In genomic region chr7:95324939-95325338, GRCm38 (mm10) we compare ENCODE assay signal across 19 mouse cellular contexts.
DNase-seq lines count a peak whose midpoint lies in the region; ATAC-seq and TF ChIP-seq lines count a peak whose summit lies in the region.
"Had no signal": no experiment of that assay in that cellular context is flagged by ENCODE, and none has a peak within 500 bp of the region (broad histone marks: within the 10 kb centered on the region; RNA-seq: fewer than 3 reads in every experiment).

No protein-coding gene starts in this region.

- intact Hi-C loops in heart, postnatal 14 days (cut with DNase I), result no loop called here

- TF ChIP-seq CTCF in brain, embryonic 14.5 days (IDR thresholded peaks at IDR 0.05; ENCODE audit: borderline replicate concordance, extremely low read depth, insufficient read depth, insufficient read length), result no peak
- TF ChIP-seq CTCF in midbrain, postnatal 0 days (IDR thresholded peaks at IDR 0.05), result no peak

- TF ChIP-seq POLR2A in brain, embryonic 14.5 days (IDR thresholded peaks at IDR 0.05; ENCODE audit: borderline replicate concordance, extremely low read depth, insufficient read depth, insufficient read length, poor library complexity, severe bottlenecking), result no peak

- no peak overlapping the region for H3K4me3 ChIP-seq in midbrain, embryonic 11.5 days (ENCODE audit: low read depth, low read length)
- H3K4me3 ChIP-seq in midbrain, embryonic 13.5 days (replicated peaks), result no peak overlapping the region
- no peak overlapping the region for H3K4me3 ChIP-seq in midbrain, embryonic 15.5 days
- no peak overlapping the region for H3K4me3 ChIP-seq in midbrain, postnatal 0 days (ENCODE audit: low read depth, low read length)
- H3K4me3 ChIP-seq in liver, embryonic 12.5 days, result no peak overlapping the region
- H3K4me3 ChIP-seq: embryonic facial prominence, embryonic 10.5 days; embryonic facial prominence, embryonic 12.5 days; forebrain, embryonic 15.5 days had no signal

- H3K36me3 ChIP-seq in midbrain, embryonic 11.5 days (ENCODE audit: control insufficient read depth, insufficient read depth, low read length), result no peaks in the 10 kb centered on the region
- no peaks in the 10 kb centered on the region for H3K36me3 ChIP-seq in midbrain, embryonic 13.5 days
- H3K36me3 ChIP-seq in midbrain, embryonic 15.5 days (replicated peaks), result no peaks in the 10 kb centered on the region
- no peaks in the 10 kb centered on the region for H3K36me3 ChIP-seq in midbrain, postnatal 0 days (ENCODE audit: insufficient read depth, low read length)
- no peaks in the 10 kb centered on the region for H3K36me3 ChIP-seq in liver, embryonic 12.5 days
- H3K36me3 ChIP-seq: embryonic facial prominence, embryonic 10.5 days; embryonic facial prominence, embryonic 12.5 days; forebrain, embryonic 15.5 days had no signal

- H3K27me3 ChIP-seq in midbrain, embryonic 11.5 days (ENCODE audit: control insufficient read depth, insufficient read depth, low read length), result no peaks in the 10 kb centered on the region
- no peaks in the 10 kb centered on the region for H3K27me3 ChIP-seq in midbrain, embryonic 13.5 days
- H3K27me3 ChIP-seq in midbrain, embryonic 15.5 days (replicated peaks), result no peaks in the 10 kb centered on the region
- H3K27me3 ChIP-seq in midbrain, postnatal 0 days (ENCODE audit: insufficient read depth, low read length), result no peaks in the 10 kb centered on the region
- H3K27me3 ChIP-seq in liver, embryonic 12.5 days (replicated peaks), result no peaks in the 10 kb centered on the region
- H3K27me3 ChIP-seq: embryonic facial prominence, embryonic 12.5 days; forebrain, embryonic 15.5 days had no signal

- WGBS in midbrain, embryonic 11.5 days, result 92% methylated on average over 3 of the region's 3 CpGs
- 92% methylated on average over 3 of the region's 3 CpGs for WGBS in midbrain, embryonic 13.5 days
- WGBS in midbrain, embryonic 15.5 days, result 78% methylated on average over 3 of the region's 3 CpGs
- WGBS in midbrain, postnatal 0 days, result 71% methylated on average over 3 of the region's 3 CpGs
- 79% methylated on average over 3 of the region's 3 CpGs for WGBS in liver, embryonic 12.5 days (ENCODE audit: insufficient replicate concordance)

- H3K27ac ChIP-seq in midbrain, embryonic 11.5 days (ENCODE audit: low read depth, low read length), result no peak overlapping the region
- H3K27ac ChIP-seq in midbrain, embryonic 13.5 days, result no peak overlapping the region
- no peak overlapping the region for H3K27ac ChIP-seq in midbrain, embryonic 15.5 days
- H3K27ac ChIP-seq in midbrain, postnatal 0 days (ENCODE audit: low read depth, low read length), result no peak overlapping the region
- H3K27ac ChIP-seq in liver, embryonic 12.5 days, result no peak overlapping the region
- H3K27ac ChIP-seq: embryonic facial prominence, embryonic 10.5 days; embryonic facial prominence, embryonic 12.5 days; forebrain, embryonic 15.5 days had no signal

- no peaks in the 10 kb centered on the region for H3K4me1 ChIP-seq in midbrain, embryonic 11.5 days (ENCODE audit: control insufficient read depth, insufficient read depth, low read length)
- H3K4me1 ChIP-seq in midbrain, embryonic 13.5 days (replicated peaks), result no peaks in the 10 kb centered on the region
- H3K4me1 ChIP-seq in midbrain, embryonic 15.5 days, result no peaks in the 10 kb centered on the region
- no peaks in the 10 kb centered on the region for H3K4me1 ChIP-seq in midbrain, postnatal 0 days (ENCODE audit: insufficient read depth, low read length)
- no peaks in the 10 kb centered on the region for H3K4me1 ChIP-seq in liver, embryonic 12.5 days
- H3K4me1 ChIP-seq: embryonic facial prominence, embryonic 10.5 days; embryonic facial prominence, embryonic 12.5 days; forebrain, embryonic 15.5 days had no signal

- no peaks in the 10 kb centered on the region for H3K9me3 ChIP-seq in midbrain, embryonic 11.5 days (ENCODE audit: control insufficient read depth, low read length)
- H3K9me3 ChIP-seq in midbrain, embryonic 13.5 days, result no peaks in the 10 kb centered on the region
- no peaks in the 10 kb centered on the region for H3K9me3 ChIP-seq in midbrain, embryonic 15.5 days
- H3K9me3 ChIP-seq in midbrain, postnatal 0 days (ENCODE audit: low read length), result no peaks in the 10 kb centered on the region
- no peaks in the 10 kb centered on the region for H3K9me3 ChIP-seq in liver, embryonic 12.5 days (replicated peaks)
- H3K9me3 ChIP-seq: embryonic facial prominence, embryonic 10.5 days; embryonic facial prominence, embryonic 12.5 days; forebrain, embryonic 15.5 days had no signal

- no peak for DNase-seq in midbrain, embryonic 11.5 days (ENCODE audit: low spot score, missing footprints)
- peak; percentile 15 for DNase-seq in brain, embryonic 14.5 days (ENCODE audit: low read depth)
- peak; percentile 9 for DNase-seq in midbrain, postnatal 0 days (ENCODE audit: low spot score)
- no peak for DNase-seq in heart, postnatal 14 days
- DNase-seq: adrenal gland, adult 2 months; adrenal gland, postnatal 10 days; adrenal gland, postnatal 25 days; cerebellum, adult 11-12 months; cerebellum, adult 2 months; cerebellum, adult 9-10 months; cerebellum, postnatal 10 days; cerebellum, postnatal 25 days; forebrain, postnatal 0 days had no signal

- 0 out of 2 replicates have a peak, but pooled peaks have one; percentile 33 for ATAC-seq in midbrain, embryonic 11.5 days (ENCODE audit: low FRiP score)
- no peak for ATAC-seq in midbrain, embryonic 13.5 days
- peak; percentile 76; the same call in 1 of the 2 replicates for ATAC-seq in midbrain, embryonic 15.5 days (replicated peaks)
- no peak for ATAC-seq in midbrain, postnatal 0 days (ENCODE audit: low FRiP score)
- ATAC-seq in liver, embryonic 12.5 days, result no peak
- ATAC-seq: forebrain, embryonic 15.5 days; forebrain, postnatal 0 days had no signal

- no peak overlapping the region for H3K4me2 ChIP-seq in midbrain, embryonic 11.5 days
- H3K4me2 ChIP-seq in midbrain, embryonic 13.5 days (replicated peaks), result no peak overlapping the region
- no peak overlapping the region for H3K4me2 ChIP-seq in midbrain, embryonic 15.5 days
- no peak overlapping the region for H3K4me2 ChIP-seq in midbrain, postnatal 0 days (ENCODE audit: low read depth, low read length, poor library complexity, severe bottlenecking)
- H3K4me2 ChIP-seq in liver, embryonic 12.5 days, result no peak overlapping the region
- H3K4me2 ChIP-seq: embryonic facial prominence, embryonic 12.5 days; forebrain, embryonic 15.5 days had no signal

- no peak overlapping the region for H3K9ac ChIP-seq in midbrain, embryonic 11.5 days (ENCODE audit: low read length)
- H3K9ac ChIP-seq in midbrain, embryonic 13.5 days (replicated peaks), result no peak overlapping the region
- no peak overlapping the region for H3K9ac ChIP-seq in midbrain, embryonic 15.5 days
- no peak overlapping the region for H3K9ac ChIP-seq in midbrain, postnatal 0 days (replicated peaks; ENCODE audit: low read length, poor library complexity, severe bottlenecking)
- no peak overlapping the region for H3K9ac ChIP-seq in liver, embryonic 12.5 days
- H3K9ac ChIP-seq: embryonic facial prominence, embryonic 12.5 days; forebrain, embryonic 15.5 days; forebrain, postnatal 0 days had no signal

Comparison
In these comparisons a context has a peak if more than half of its experiments do, and no peak if none do; other contexts are left out.
1. ATAC-seq: peak in midbrain, embryonic 11.5 days (single experiment) and midbrain, embryonic 15.5 days (single experiment); none in midbrain, embryonic 13.5 days (single experiment), midbrain, postnatal 0 days (single experiment) and liver, embryonic 12.5 days (single experiment).
2. DNase-seq: peak in brain, embryonic 14.5 days (single experiment) and midbrain, postnatal 0 days (single experiment); none in midbrain, embryonic 11.5 days (single experiment) and heart, postnatal 14 days (0 of 2).